Mouse (Mus musculus) E14TG2a.4 (cell line): ENCODE data around the gene Wwox.
A peak's percentile ranks its signal among the peaks of the same experiment; 100 is the strongest.

Experiments
- H3K27me3 ChIP-seq: 2 replicates; pipeline ENCODE4 v1.6.1; 2014; ENCODE audit warnings: low read length, control low read depth; ENCODE audit not compliant: insufficient read depth
- H3K36me3 ChIP-seq: 2 replicates; pipeline ENCODE4 v1.6.1; 2014; ENCODE audit warnings: low read length, control low read depth; ENCODE audit not compliant: insufficient read depth
- H3K4me1 ChIP-seq: replicated peaks from 2 replicates; pipeline ENCODE4 v1.6.1; 2014; ENCODE audit warnings: low read depth, low read length, control low read depth
- H3K4me3 ChIP-seq: replicated peaks from 2 replicates; pipeline ENCODE4 v1.5.1; 2014; ENCODE audit warnings: mild to moderate bottlenecking, low read length
- H3K9me3 ChIP-seq: 2 replicates; pipeline ENCODE4 v1.6.1; 2014; ENCODE audit warnings: low read length, control low read depth
- CTCF ChIP-seq: conservative IDR thresholded peaks from 2 replicates; pipeline ENCODE4 v1.5.1; 2014; ENCODE audit warnings: low read length
- NANOG ChIP-seq: IDR thresholded peaks from 2 replicates; pipeline ENCODE4 v1.6.1; 2014; ENCODE audit warnings: borderline replicate concordance, low read length, mixed read lengths
- POU5F1 ChIP-seq: IDR thresholded peaks from 2 replicates; pipeline ENCODE4 v1.6.1; 2014; ENCODE audit warnings: low read length, borderline replicate concordance

Gene Wwox

DNA sequence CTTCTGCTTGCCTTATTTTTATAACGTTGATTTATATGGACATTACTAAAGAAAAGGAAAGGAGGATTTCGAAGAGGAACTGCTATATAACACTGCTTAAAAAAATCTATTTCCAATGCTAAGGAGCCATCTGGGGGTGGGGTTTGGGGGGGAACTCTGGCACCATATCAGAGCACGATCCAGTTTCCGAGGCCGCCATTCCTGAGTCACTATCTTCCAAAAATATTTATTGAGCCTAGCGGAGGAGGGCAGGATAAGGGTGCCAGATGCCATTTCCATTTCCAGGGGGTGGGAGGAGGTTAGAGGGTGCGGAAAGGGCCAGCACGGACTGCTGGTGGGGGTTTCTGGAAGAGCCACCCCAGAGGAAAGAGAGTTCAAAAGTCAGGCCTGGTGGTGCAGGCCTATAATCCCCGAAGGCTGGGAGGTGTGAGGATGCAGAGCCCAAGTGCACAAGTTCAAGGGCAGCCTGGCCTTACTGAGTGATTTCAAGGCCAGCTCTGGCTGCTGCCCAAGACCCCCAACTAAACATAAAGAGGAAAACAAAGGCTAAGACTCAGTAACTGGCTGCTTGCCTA lies 658.6 kb downstream of the Wwox start:
- TF ChIP-seq CTCF (no peak), POU5F1 (no peak), NANOG (no peak)
- no peaks in the 10 kb centered on the region for H3K9me3 ChIP-seq
- H3K36me3 ChIP-seq, result no peaks in the 10 kb centered on the region
- H3K27me3 ChIP-seq, result peaks cover 12% of the 10 kb centered on the region; the same call in 1 of the 2 replicates
- no peaks in the 10 kb centered on the region for H3K4me1 ChIP-seq
- no peak overlapping the region for H3K4me3 ChIP-seq

DNA sequence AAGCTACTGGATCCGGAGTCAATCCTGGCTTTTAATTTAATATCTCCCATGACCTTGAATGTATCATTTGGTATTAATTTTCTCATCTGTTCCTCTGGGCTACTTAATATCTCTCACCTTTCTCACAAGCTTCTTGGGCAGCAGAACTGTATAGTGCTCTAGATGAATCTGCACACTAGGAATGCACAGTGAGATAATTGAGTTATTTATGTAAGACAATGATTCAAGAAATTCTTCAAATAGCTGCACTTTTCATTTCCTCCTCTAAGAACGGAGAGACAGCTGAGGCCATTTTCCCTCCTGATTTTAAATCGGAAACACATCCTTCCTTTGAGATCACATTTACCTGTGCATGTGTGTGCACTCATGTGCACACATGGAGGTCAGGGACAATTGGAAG lies 669.9 kb downstream of the Wwox start:
- Histone ChIP-seq H3K36me3 (no peaks in the 10 kb centered on the region), H3K4me3 (no peak overlapping the region), H3K9me3 (peaks cover 4% of the 10 kb centered on the region; the same call in 1 of the 2 replicates), H3K27me3 (no peaks in the 10 kb centered on the region), H3K4me1 (no peaks in the 10 kb centered on the region)
- no peak for TF ChIP-seq POU5F1
- TF ChIP-seq CTCF, result no peak
- no peak for TF ChIP-seq NANOG

DNA sequence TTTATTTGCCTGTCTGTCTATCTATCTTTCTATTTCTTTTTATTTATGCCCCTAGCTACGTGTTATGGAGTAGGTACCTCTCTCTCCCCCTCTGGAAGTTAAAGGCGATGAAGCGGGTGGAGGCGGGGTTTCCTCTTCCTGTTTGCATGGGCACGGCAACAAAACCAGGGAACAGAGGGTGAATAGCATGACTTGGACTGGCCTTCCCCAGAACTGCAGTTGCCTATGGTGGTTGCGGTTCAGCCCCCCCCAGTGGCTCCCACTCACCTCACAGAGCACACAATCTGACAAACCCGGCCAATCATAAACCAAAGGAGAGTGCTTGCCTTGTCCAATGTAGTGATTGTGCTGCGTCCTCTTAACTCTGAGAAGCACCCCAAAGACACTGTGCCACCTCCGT lies 671.0 kb downstream of the Wwox start:
- Histone ChIP-seq H3K4me3 (no peak overlapping the region), H3K4me1 (no peaks in the 10 kb centered on the region), H3K9me3 (peaks cover 4% of the 10 kb centered on the region; the same call in 1 of the 2 replicates), H3K36me3 (no peaks in the 10 kb centered on the region), H3K27me3 (no peaks in the 10 kb centered on the region)
- TF ChIP-seq NANOG, result no peak
- TF ChIP-seq POU5F1, result no peak
- TF ChIP-seq CTCF, result no peak

DNA sequence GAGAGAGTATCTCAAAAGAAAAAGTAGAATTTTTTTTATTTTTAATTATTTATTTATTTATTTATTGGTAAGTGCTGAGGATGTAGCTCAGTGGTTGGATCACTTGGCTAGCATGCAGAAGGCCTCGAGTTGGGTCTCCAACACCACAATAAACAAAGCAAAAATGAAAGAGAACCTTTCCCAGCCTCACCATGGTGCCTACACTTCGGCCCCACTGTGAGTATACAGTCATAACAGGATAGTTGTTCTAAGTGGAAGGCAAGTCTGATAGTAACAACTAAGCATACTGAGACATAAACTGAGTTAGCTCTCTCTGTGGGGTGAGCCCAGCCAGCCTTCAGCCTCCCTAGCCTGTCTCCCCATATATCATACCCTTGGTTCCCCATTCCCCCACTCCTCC lies 672.6 kb downstream of the Wwox start:
- Histone ChIP-seq H3K4me1 (no peaks in the 10 kb centered on the region), H3K9me3 (peaks cover 4% of the 10 kb centered on the region; the same call in 1 of the 2 replicates), H3K4me3 (no peak overlapping the region), H3K36me3 (no peaks in the 10 kb centered on the region), H3K27me3 (no peaks in the 10 kb centered on the region)
- TF ChIP-seq CTCF (no peak), NANOG (no peak), POU5F1 (no peak)

DNA sequence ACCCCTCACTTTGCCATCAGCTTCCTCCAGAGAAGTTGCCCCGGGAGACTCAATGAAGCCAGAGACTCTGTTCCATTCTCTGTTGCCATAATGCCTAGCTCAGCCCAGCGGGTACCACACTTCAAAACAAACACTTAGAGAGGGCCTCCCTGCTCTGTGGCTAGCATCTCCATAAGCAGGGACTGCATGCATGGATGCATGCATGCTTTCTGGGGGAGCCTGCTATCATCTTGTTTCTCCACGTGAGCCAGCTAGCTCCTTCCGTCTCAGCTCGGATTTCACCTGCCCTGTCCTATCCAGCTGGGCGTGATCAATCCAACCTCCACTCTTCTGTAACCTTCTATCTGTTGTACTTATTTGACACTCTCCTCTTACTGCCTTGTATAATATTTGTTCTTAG lies 675.0 kb downstream of the Wwox start:
- no peaks in the 10 kb centered on the region for H3K4me1 ChIP-seq
- TF ChIP-seq POU5F1 (no peak), CTCF (no peak), NANOG (no peak)
- H3K27me3 ChIP-seq, result no peaks in the 10 kb centered on the region
- H3K4me3 ChIP-seq, result no peak overlapping the region
- no peaks in the 10 kb centered on the region for H3K36me3 ChIP-seq
- H3K9me3 ChIP-seq, result peaks cover 4% of the 10 kb centered on the region; the same call in 1 of the 2 replicates

DNA sequence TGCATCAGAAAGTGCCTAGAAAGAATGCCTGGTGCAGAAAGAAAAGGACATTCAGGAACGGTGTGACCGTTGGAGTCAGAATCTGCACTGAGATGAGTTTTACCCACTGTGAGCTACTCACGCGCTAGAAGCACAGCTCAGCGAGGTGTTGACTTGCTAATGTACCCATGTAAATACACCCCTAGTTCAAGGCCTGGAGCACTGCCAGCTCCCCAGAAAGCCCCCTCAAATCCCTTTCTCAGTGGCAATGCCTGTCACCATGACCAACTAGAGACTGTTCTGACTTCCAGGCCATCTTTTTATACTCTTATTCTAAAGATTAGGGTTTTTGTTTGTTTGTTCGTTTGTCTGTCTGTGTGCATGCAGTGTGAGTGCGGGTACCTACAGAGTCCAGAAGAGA lies 686.6 kb downstream of the Wwox start:
- TF ChIP-seq POU5F1 (no peak), CTCF (no peak), NANOG (no peak)
- no peak overlapping the region for H3K4me3 ChIP-seq
- no peaks in the 10 kb centered on the region for H3K9me3 ChIP-seq
- no peaks in the 10 kb centered on the region for H3K27me3 ChIP-seq
- H3K4me1 ChIP-seq, result no peaks in the 10 kb centered on the region
- H3K36me3 ChIP-seq, result no peaks in the 10 kb centered on the region

DNA sequence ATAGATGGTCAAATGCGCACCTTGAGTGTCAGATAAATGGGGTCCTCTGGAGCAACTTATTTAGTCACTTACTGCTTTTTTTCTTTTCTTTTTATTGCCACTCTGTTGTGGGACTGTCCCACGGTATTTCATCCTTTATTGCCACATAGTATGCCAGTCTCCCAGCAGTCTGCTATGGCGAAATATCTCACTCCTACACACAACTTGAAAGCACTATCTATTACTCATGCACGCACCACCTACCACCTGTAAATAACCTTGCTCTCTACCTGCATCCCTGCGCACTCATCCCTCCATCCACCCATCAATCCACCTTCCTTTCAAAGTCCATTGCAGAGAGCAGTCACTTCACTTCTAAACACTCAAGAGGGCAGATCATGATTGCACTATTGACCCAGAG lies 687.2 kb downstream of the Wwox start:
- no peaks in the 10 kb centered on the region for H3K36me3 ChIP-seq
- H3K27me3 ChIP-seq, result peaks cover 2% of the 10 kb centered on the region; the same call in 1 of the 2 replicates
- H3K4me3 ChIP-seq, result no peak overlapping the region
- H3K9me3 ChIP-seq, result no peaks in the 10 kb centered on the region
- H3K4me1 ChIP-seq, result no peaks in the 10 kb centered on the region
- TF ChIP-seq CTCF, result no peak
- TF ChIP-seq POU5F1, result no peak
- no peak for TF ChIP-seq NANOG

DNA sequence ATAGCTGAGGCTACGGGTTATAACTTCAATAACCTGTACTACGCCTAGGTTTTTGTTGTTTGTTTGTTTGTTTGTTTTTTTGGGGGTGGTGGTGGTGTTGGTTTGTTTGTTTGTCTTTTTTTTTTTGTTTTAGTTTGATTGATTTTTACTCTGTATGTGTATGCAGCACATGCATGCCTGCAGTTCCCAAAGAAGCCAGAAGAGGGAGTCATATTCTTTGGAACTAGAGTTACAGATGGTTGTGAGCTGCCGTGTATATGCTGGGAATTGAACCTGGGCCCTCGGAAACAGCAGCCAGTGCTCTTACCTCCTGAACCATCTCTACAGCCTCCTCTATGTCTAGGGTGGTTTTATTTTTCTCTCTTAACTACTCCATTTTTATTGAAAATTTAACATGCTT lies 689.9 kb downstream of the Wwox start:
- no peaks in the 10 kb centered on the region for H3K9me3 ChIP-seq
- no peak overlapping the region for H3K4me3 ChIP-seq
- H3K36me3 ChIP-seq, result no peaks in the 10 kb centered on the region
- peaks cover 18% of the 10 kb centered on the region for H3K27me3 ChIP-seq
- TF ChIP-seq NANOG, result no peak
- TF ChIP-seq CTCF, result peak; percentile 32
- H3K4me1 ChIP-seq, result no peaks in the 10 kb centered on the region

DNA sequence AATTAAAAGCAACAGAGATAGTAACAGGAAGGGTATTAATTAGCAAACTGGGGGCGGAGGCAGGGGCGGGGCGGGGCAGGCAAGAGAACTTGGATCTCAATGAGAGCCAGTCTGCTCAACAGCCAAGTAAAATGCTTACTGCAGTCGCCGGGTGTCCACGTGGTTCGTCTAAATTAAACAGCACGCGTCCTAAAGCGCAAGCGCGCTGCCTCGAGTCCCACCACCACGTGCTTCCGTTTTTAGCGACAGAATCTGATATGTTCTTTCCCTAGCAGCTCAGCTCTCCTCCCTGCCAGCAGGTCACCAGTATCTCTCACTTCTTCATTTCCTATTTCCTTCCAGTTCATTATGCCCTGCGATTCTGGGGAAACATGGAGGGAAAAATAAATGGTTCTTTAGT lies 693.7 kb downstream of the Wwox start:
- no peak for TF ChIP-seq POU5F1
- TF ChIP-seq NANOG, result no peak
- TF ChIP-seq CTCF, result no peak
- no peak overlapping the region for H3K4me3 ChIP-seq
- H3K4me1 ChIP-seq, result no peaks in the 10 kb centered on the region
- no peaks in the 10 kb centered on the region for H3K36me3 ChIP-seq
- peaks cover 46% of the 10 kb centered on the region for H3K27me3 ChIP-seq
- H3K9me3 ChIP-seq, result no peaks in the 10 kb centered on the region
